Mouse (Mus musculus): ENCODE measurements at regions not wholly inside any gene's neighbourhood (a gene's known extent, or its start where the extent isn't known, plus 50 kb on each side); places are given as distances from the start of the nearest gene placed in this dataset.

DNA sequence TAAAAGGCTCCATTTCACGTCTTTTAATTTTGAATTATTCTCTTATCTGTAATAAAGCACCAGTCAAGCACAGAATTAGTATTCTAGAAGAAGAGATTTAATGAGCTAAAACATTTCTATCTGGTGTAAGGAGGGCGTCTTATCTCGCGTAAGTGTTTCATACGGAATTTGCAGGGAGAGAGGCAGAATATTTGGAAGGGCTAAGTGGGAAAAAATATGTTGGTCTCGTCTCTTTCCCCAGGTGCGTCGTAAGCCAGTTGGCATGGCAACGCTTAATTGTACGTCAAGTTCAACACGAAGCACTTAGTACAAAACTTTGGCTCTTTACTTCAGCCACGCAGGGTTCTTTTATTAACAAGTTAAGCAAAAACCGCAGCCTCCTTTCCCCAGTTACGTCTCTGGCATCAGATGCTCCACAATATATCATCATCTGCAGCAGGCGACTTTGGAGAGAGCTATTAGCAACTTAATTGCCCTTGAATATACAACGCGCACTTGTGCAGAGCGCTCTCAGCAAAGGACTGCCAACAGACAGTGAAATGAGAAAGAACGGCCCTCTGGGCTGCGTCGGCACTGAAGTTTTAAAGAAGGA lies 53.0 kb upstream of the Mki67 start:
- Histone ChIP-seq H3K9ac (ENCODE audit: control insufficient read depth, low read depth, low read length, poor library complexity, severe bottlenecking) (no peak overlapping the region), H3K27me3 (ENCODE audit: control insufficient read depth in 1 of 2, insufficient read depth in 2 of 2, low read length in 2 of 2) (no peaks in the 10 kb centered on the region; a peak in 1 of 4 replicates), H3K79me2 (ENCODE audit: control insufficient read depth, insufficient read depth, low read length, poor library complexity) (no peaks in the 10 kb centered on the region), H3K27ac (ENCODE audit: control insufficient read depth, low read depth, low read length) (no peak overlapping the region), H3K9me3 (replicated peaks; ENCODE audit: insufficient read depth, low read length) (no peaks in the 10 kb centered on the region), H3K4me3 (ENCODE audit: control insufficient read depth in 1 of 2, insufficient read depth in 1 of 2, low read depth in 2 of 2, low read length in 2 of 2) (no peak overlapping the region), H3K36me3 (ENCODE audit: control insufficient read depth in 1 of 2, insufficient read depth in 2 of 2, low read length in 2 of 2) (no peaks in the 10 kb centered on the region), H3K4me1 (ENCODE audit: control insufficient read depth in 1 of 2, insufficient read depth in 2 of 2, low read length in 2 of 2) (no peaks in the 10 kb centered on the region)
- no peak for DNase-seq (ENCODE audit: low read depth, low spot score)
- no peak for TF ChIP-seq NRF1 (IDR thresholded peaks at IDR 0.05; ENCODE audit: insufficient read depth, low read depth, low read length, poor library complexity, severe bottlenecking)
- TF ChIP-seq USF2 (IDR thresholded peaks at IDR 0.05; ENCODE audit: borderline replicate concordance in 1 of 2, insufficient read depth in 1 of 2, low read depth in 1 of 2, low read length in 2 of 2) = no peak
- no peak for TF ChIP-seq POLR2AphosphoS5 (IDR thresholded peaks at IDR 0.05; ENCODE audit: borderline replicate concordance, low read depth, low read length)
- no peak for TF ChIP-seq KAT2A (conservative IDR thresholded peaks at IDR 0.05; ENCODE audit: low read depth, low read length)
- TF ChIP-seq JUND (IDR thresholded peaks at IDR 0.05; ENCODE audit: low read depth, low read length) = no peak
- no peak for TF ChIP-seq BHLHE40 (IDR thresholded peaks at IDR 0.05; ENCODE audit: borderline replicate concordance, low read depth, low read length)
- no peak for TF ChIP-seq TCF12 (IDR thresholded peaks at IDR 0.05; ENCODE audit: low read depth, low read length)
- TF ChIP-seq POLR2AphosphoS2 (IDR thresholded peaks at IDR 0.05; ENCODE audit: low read length) = no peak
- TF ChIP-seq POLR2A (IDR thresholded peaks at IDR 0.05; ENCODE audit: control insufficient read depth in 1 of 2, insufficient read depth in 1 of 2, low read depth in 1 of 2, low read length in 2 of 2, poor library complexity in 1 of 2) = no peak
- no peak for TF ChIP-seq MAZ (IDR thresholded peaks at IDR 0.05; ENCODE audit: low read depth, low read length)
- TF ChIP-seq RAD21 (IDR thresholded peaks at IDR 0.05; ENCODE audit: low read depth, low read length) = no peak
- no peak for TF ChIP-seq TBP (IDR thresholded peaks at IDR 0.05; ENCODE audit: low read depth, low read length)
- TF ChIP-seq GATA1 (IDR thresholded peaks at IDR 0.05; ENCODE audit: low read depth, low read length) = no peak
- TF ChIP-seq SIN3A (IDR thresholded peaks at IDR 0.05; ENCODE audit: low read length) = no peak
- no peak for TF ChIP-seq ZKSCAN1 (IDR thresholded peaks at IDR 0.05; ENCODE audit: low read depth, low read length)

DNA sequence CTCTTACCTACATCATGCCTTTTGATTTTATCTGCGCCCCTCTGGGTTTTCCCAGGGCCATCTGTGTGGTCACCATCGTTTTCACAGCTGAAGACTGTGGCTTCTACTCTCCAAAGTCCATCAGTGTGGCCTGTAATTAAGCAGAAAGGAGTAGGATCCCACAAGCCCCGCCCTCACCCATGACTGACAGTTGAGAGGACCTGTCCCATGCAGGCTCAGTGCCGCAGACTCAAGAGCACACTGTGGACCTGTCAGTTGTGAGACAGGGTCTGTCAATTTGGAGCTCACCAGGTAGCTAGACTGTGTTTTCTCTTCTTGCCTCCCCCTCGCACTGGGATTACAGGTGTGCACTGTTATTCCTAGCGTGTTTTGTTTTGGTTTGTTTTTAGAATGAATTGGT lies 53.9 kb upstream of the Mki67 start:
- no peaks in the 10 kb centered on the region for H3K4me1 ChIP-seq (ENCODE audit: control insufficient read depth in 1 of 2, insufficient read depth in 2 of 2, low read length in 2 of 2)
- no peaks in the 10 kb centered on the region for H3K27me3 ChIP-seq (ENCODE audit: control insufficient read depth in 1 of 2, insufficient read depth in 2 of 2, low read length in 2 of 2)
- TF ChIP-seq POLR2AphosphoS2 (IDR thresholded peaks at IDR 0.05; ENCODE audit: low read length) = no peak
- H3K27ac ChIP-seq (ENCODE audit: control insufficient read depth, low read depth, low read length) = no peak overlapping the region
- no peak overlapping the region for H3K9ac ChIP-seq (ENCODE audit: control insufficient read depth, low read depth, low read length, poor library complexity, severe bottlenecking)
- H3K79me2 ChIP-seq (ENCODE audit: control insufficient read depth, insufficient read depth, low read length, poor library complexity) = no peaks in the 10 kb centered on the region
- H3K9me3 ChIP-seq (replicated peaks; ENCODE audit: insufficient read depth, low read length) = no peaks in the 10 kb centered on the region
- no peak for DNase-seq (ENCODE audit: low read depth, low spot score)
- H3K4me3 ChIP-seq (ENCODE audit: control insufficient read depth in 1 of 2, insufficient read depth in 1 of 2, low read depth in 2 of 2, low read length in 2 of 2) = no peak overlapping the region
- no peaks in the 10 kb centered on the region for H3K36me3 ChIP-seq (ENCODE audit: control insufficient read depth in 1 of 2, insufficient read depth in 2 of 2, low read length in 2 of 2)

Measured in MEL (cell line).